Mouse (Mus musculus) CH12.LX (cell line): ENCODE data around the gene Ddx6.

ENCODE experiments used
- E2F4 ChIP-seq: IDR thresholded peaks from 2 replicates; pipeline ENCODE4 v1.6.1; 2011; ENCODE audit warnings: low read depth, low read length, improper control_type of control experiment; ENCODE audit not compliant: insufficient replicate concordance
- TCF12 ChIP-seq: IDR thresholded peaks from 2 replicates; pipeline ENCODE4 v1.6.1; 2014; ENCODE audit warnings: low read depth, mild to moderate bottlenecking, inconsistent platforms, low read length, improper control_type of control experiment

GRCm38 (mm10) chr9:44587262-44588160 lies 17.2 kb upstream of the Ddx6 start:
- TF ChIP-seq E2F4 (no peak), TCF12 (no peak)
